Mouse (Mus musculus): ENCODE data around the gene Epn1.

- no peak for TF ChIP-seq CTCF (IDR thresholded peaks at IDR 0.05; ENCODE audit: insufficient read depth, low read depth, low read length)
- no peak for TF ChIP-seq POLR2A (IDR thresholded peaks at IDR 0.05; ENCODE audit: insufficient read depth, low read depth, low read length)
Measured at GRCm38 (mm10) chr7:5081939-5082338, 1.9 kb downstream of the Epn1 start.
